Mouse (Mus musculus): ENCODE data around the gene Igtp. TPM values are rescaled to one million over a fixed set of nuclear protein-coding genes. Genes with fewer than 3 reads are reported as not detected.
"Not testable (repeated sequence)": the region's sequence is repeated elsewhere in the genome, so short reads cannot be mapped to it uniquely, and the experiment has no call there.

The Igtp gene
- 15.9 and 18.6 TPM in 2 replicates for polyA plus RNA-seq (2012; rRNA removed)

- peak within 1 kb of the TSS; percentile 76 for H3K4me3 ChIP-seq (ENCODE audit: insufficient read depth, low read depth, low read length)
- peak within 1 kb of the TSS; percentile 94 for H3K27ac ChIP-seq (ENCODE audit: insufficient read depth, low read depth, low read length)
- H3K4me1 ChIP-seq (ENCODE audit: control insufficient read depth, insufficient read depth, low read length); H3K36me3 ChIP-seq (ENCODE audit: control insufficient read depth, insufficient read depth, low read length); H3K27me3 ChIP-seq (replicated peaks; ENCODE audit: control insufficient read depth, insufficient read depth, low read length): not testable (repeated sequence)
- DNase-seq: peak; percentile 94
- 1% methylated on average over 14 of the region's 15 CpGs for WGBS
These were observed at the start of gene Igtp, which contains the start of gene Irgm2 for GRCm38 (mm10) chr11:58199229-58200037. Gene Igtp (plus strand): TSS chr11:58199556. Gene Irgm2 (plus strand): TSS chr11:58199618.

- H3K36me3 ChIP-seq (ENCODE audit: control insufficient read depth, insufficient read depth, low read length): peaks cover 3% of the 10 kb centered on the region
These were observed 43.9 kb upstream of the Igtp start for GRCm38 (mm10) chr11:58155458-58155857.

GRCm38 (mm10) chr11:58156871-58157270 lies 42.5 kb upstream of the Igtp start:
- Histone ChIP-seq H3K27me3 (replicated peaks; ENCODE audit: control insufficient read depth, insufficient read depth, low read length) (no peaks in the 10 kb centered on the region), H3K4me3 (ENCODE audit: insufficient read depth, low read depth, low read length) (no peak overlapping the region), H3K36me3 (ENCODE audit: control insufficient read depth, insufficient read depth, low read length) (peaks cover 3% of the 10 kb centered on the region), H3K4me1 (ENCODE audit: control insufficient read depth, insufficient read depth, low read length) (no peaks in the 10 kb centered on the region), H3K27ac (ENCODE audit: insufficient read depth, low read depth, low read length) (no peak overlapping the region)
- WGBS: 75% methylated on average over 3 of the region's 3 CpGs
- no peak for DNase-seq
- TF ChIP-seq POLR2A (IDR thresholded peaks at IDR 0.05; ENCODE audit: low read depth, low read length) (no peak), CTCF (conservative IDR thresholded peaks at IDR 0.05; ENCODE audit: insufficient read depth, insufficient read length, low read depth, low read length) (no peak)

More at GRCm38 (mm10) chr11:58155458-58155857, 43.9 kb upstream of the Igtp start:
- no peaks in the 10 kb centered on the region for H3K4me1 ChIP-seq (ENCODE audit: control insufficient read depth, insufficient read depth, low read length)
- no peaks in the 10 kb centered on the region for H3K27me3 ChIP-seq (replicated peaks; ENCODE audit: control insufficient read depth, insufficient read depth, low read length)
- H3K27ac ChIP-seq (ENCODE audit: insufficient read depth, low read depth, low read length): no peak overlapping the region
- H3K4me3 ChIP-seq (ENCODE audit: insufficient read depth, low read depth, low read length): no peak overlapping the region
- 78% methylated on average over 9 of the region's 9 CpGs for WGBS
- TF ChIP-seq POLR2A (IDR thresholded peaks at IDR 0.05; ENCODE audit: low read depth, low read length): no peak
- no peak for TF ChIP-seq CTCF (conservative IDR thresholded peaks at IDR 0.05; ENCODE audit: insufficient read depth, insufficient read length, low read depth, low read length)
- DNase-seq: no peak

GRCm38 (mm10) chr11:58165072-58165471 lies 34.3 kb upstream of the Igtp start:
- Histone ChIP-seq H3K4me1 (ENCODE audit: control insufficient read depth, insufficient read depth, low read length) (peaks cover 4% of the 10 kb centered on the region; the same call in 1 of the 2 replicates), H3K36me3 (ENCODE audit: control insufficient read depth, insufficient read depth, low read length) (peaks cover 4% of the 10 kb centered on the region), H3K27ac (ENCODE audit: insufficient read depth, low read depth, low read length) (no peak overlapping the region), H3K27me3 (replicated peaks; ENCODE audit: control insufficient read depth, insufficient read depth, low read length) (no peaks in the 10 kb centered on the region), H3K4me3 (ENCODE audit: insufficient read depth, low read depth, low read length) (no peak overlapping the region)
- no peak for DNase-seq
- WGBS: 97% methylated on average over 2 of the region's 2 CpGs
- 0 out of 2 replicates have a peak, but pooled peaks have one; percentile 17 for TF ChIP-seq CTCF (conservative IDR thresholded peaks at IDR 0.05; ENCODE audit: insufficient read depth, insufficient read length, low read depth, low read length)
- TF ChIP-seq POLR2A (IDR thresholded peaks at IDR 0.05; ENCODE audit: low read depth, low read length): no peak

GRCm38 (mm10) chr11:58167822-58168166 lies 31.6 kb upstream of the Igtp start:
- Histone ChIP-seq H3K36me3 (ENCODE audit: control insufficient read depth, insufficient read depth, low read length) (peaks cover 2% of the 10 kb centered on the region), H3K4me1 (ENCODE audit: control insufficient read depth, insufficient read depth, low read length) (peaks cover 4% of the 10 kb centered on the region; the same call in 1 of the 2 replicates), H3K27me3 (replicated peaks; ENCODE audit: control insufficient read depth, insufficient read depth, low read length) (no peaks in the 10 kb centered on the region), H3K4me3 (ENCODE audit: insufficient read depth, low read depth, low read length) (peak overlapping the region; percentile 96), H3K27ac (ENCODE audit: insufficient read depth, low read depth, low read length) (no peak overlapping the region)
- DNase-seq: no peak
- TF ChIP-seq POLR2A (IDR thresholded peaks at IDR 0.05; ENCODE audit: low read depth, low read length) (no peak), CTCF (conservative IDR thresholded peaks at IDR 0.05; ENCODE audit: insufficient read depth, insufficient read length, low read depth, low read length) (no peak)
- under 1% methylated on average over 8 of the region's 8 CpGs for WGBS

- WGBS: under 1% methylated on average over 71 of the region's 71 CpGs
- no peaks in the 10 kb centered on the region for H3K27me3 ChIP-seq (replicated peaks; ENCODE audit: control insufficient read depth, insufficient read depth, low read length)
- H3K27ac ChIP-seq (ENCODE audit: insufficient read depth, low read depth, low read length): no peak within 1 kb of the TSS
- TF ChIP-seq CTCF (conservative IDR thresholded peaks at IDR 0.05; ENCODE audit: insufficient read depth, insufficient read length, low read depth, low read length) (no peak), POLR2A (IDR thresholded peaks at IDR 0.05; ENCODE audit: low read depth, low read length) (no peak)
- H3K4me1 ChIP-seq (ENCODE audit: control insufficient read depth, insufficient read depth, low read length): peaks cover 4% of the 10 kb centered on the region; the same call in 1 of the 2 replicates
- peaks cover 2% of the 10 kb centered on the region; the same call in 1 of the 2 replicates for H3K36me3 ChIP-seq (ENCODE audit: control insufficient read depth, insufficient read depth, low read length)
- peak within 1 kb of the TSS; percentile 96 for H3K4me3 ChIP-seq (ENCODE audit: insufficient read depth, low read depth, low read length)
- DNase-seq: peak; percentile 89
These were observed 31.0 kb upstream of the Igtp start, which contains the start of gene Gemin5 for GRCm38 (mm10) chr11:58168167-58168915. Gene Gemin5 (minus strand): TSS chr11:58168539.

- H3K4me1 ChIP-seq (ENCODE audit: control insufficient read depth, insufficient read depth, low read length): peaks cover 4% of the 10 kb centered on the region; the same call in 1 of the 2 replicates
- 86% methylated on average over 4 of the region's 4 CpGs for WGBS
- no peak overlapping the region for H3K4me3 ChIP-seq (ENCODE audit: insufficient read depth, low read depth, low read length)
- peaks cover 2% of the 10 kb centered on the region; the same call in 1 of the 2 replicates for H3K36me3 ChIP-seq (ENCODE audit: control insufficient read depth, insufficient read depth, low read length)
- no peak for TF ChIP-seq POLR2A (IDR thresholded peaks at IDR 0.05; ENCODE audit: low read depth, low read length)
- no peak for TF ChIP-seq CTCF (conservative IDR thresholded peaks at IDR 0.05; ENCODE audit: insufficient read depth, insufficient read length, low read depth, low read length)
- H3K27ac ChIP-seq (ENCODE audit: insufficient read depth, low read depth, low read length): no peak overlapping the region
- no peaks in the 10 kb centered on the region for H3K27me3 ChIP-seq (replicated peaks; ENCODE audit: control insufficient read depth, insufficient read depth, low read length)
- no peak for DNase-seq
These were observed 29.7 kb upstream of the Igtp start for GRCm38 (mm10) chr11:58169666-58170065.
